Mouse (Mus musculus) kidney, adult 9 months (tissue): ENCODE data around the gene Sdhaf4.

Experiments used
- DNase-seq: peaks from one replicate; pipeline ENCODE4 v3.0.0; 2022

The Sdhaf4 gene

DNA sequence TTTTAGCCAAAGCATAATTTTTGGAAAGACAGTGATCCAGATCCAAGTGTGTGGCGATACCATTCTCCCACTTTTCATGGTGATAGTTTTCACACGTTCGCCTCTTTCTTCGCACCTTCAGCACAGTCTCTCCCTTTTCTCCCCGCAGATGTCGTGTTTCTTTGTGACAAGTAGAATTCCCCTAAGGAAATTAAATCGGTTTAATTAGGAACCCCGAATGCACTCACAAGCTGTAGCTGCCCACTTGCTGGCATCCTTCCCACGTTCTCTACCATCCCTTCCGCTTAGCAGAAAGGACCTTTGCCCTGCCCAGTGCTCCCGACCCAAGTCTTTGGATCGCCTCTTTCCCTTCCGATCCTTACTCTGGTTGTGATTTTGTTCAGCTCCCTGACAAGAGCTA, 51.5 kb downstream of the Sdhaf4 start:
- peak; percentile 83 for DNase-seq

DNA sequence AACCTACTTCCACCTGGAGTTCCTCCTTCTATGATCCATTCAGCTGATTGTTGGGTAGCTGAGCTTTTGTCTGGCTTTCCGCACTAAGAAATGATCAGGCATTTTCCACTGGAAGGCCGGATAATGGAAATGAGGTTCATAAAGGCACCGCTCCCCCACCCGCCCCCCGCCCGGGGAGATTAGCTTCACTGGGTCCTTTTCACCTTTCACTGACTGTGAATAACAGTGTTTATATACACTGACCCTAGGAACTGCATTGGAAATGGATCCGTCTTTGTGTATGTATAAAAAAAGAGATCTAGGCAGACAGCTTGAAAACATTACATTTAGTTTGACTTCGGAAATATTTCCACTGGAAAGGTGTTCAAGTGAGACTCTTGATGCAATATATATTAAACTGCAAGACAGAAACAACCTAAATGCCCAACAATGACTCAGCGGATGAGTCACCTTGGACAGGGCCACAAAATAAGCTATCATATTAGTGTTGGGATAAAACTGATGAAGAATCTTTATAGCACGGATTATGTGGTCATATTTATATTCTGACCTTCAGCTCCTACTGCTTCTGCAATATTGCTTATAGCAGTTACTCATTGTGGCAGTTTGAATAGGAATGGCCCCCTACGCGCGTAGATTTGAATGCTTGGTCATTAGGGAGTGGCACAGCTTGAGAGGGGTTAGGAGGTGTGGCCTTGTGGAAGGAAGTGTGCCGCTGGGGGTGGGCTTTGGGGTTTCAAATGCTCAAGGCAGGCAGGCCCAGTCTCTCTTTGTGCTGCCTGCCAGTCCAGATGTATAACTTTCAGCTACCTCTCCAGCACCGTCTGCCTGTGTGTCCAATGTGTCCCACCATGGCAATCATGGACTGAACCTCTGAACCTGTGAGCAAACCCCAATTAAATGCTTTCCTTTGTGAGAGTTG, 56.4 kb downstream of the Sdhaf4 start:
- no peak for DNase-seq

DNA sequence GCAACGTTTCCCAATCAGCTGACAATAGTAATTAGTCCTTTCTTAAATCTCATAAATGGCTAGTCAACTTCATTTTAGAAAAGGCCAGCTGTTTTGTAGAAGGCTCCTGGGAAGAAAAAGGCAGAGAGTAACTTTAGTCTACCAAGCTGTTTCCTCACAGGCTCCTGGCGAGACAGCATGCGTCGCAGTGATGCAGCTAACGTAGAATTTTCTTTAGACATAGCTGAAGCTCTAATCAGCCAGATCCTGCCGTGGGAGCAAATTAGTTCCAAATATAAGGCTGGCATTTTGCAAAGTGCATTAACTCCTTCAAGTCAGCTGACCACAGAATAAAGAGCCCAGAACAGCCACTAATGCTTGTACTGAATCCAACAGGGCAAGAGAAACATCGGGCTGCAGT, 57.2 kb downstream of the Sdhaf4 start:
- DNase-seq, result no peak
